9 mouse cellular contexts compared by ENCODE assay signal in the genomic region with DNA sequence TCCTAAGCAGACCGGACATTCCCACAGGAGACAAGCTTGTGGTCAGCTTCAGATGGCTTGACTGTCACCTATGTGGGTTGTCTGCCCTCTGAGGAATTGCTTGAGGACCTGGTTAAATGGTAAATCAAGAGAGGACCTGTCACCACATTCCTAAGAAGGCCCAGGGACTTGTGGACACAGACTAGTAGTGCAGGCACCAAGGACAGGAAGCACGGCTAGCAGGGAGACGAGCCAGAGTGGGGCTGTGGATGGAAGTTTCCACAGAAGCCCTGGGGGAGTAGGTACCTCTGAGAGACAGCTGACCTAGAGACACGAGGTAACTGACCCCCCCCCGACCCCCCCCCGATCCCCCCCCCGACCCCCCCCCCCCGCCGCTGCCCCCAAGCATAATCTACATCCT. TPM values are rescaled to one million over a fixed set of nuclear protein-coding genes. Genes with fewer than 3 reads are reported as not detected.
DNase-seq lines count a peak whose midpoint lies in the region; ATAC-seq and TF ChIP-seq lines count a peak whose summit lies in the region.
"Had no signal": no experiment of that assay in that cellular context is flagged by ENCODE, and none has a peak within 500 bp of the region (broad histone marks: within the 10 kb centered on the region; RNA-seq: fewer than 3 reads in every experiment).

No protein-coding gene starts in this region.

- no peak for ATAC-seq in heart, embryonic 11.5 days (replicated peaks; ENCODE audit: insufficient number of reproducible peaks, low FRiP score, low TSS enrichment)
- ATAC-seq in intestine, embryonic 15.5 days: peak; percentile 21; the same call in 1 of the 2 replicates
- no peak for ATAC-seq in megakaryocyte-erythroid progenitor cell, adult 5-6 weeks (replicated peaks; ENCODE audit: low FRiP score, low TSS enrichment, poor library complexity, severe bottlenecking)

- DNase-seq in heart, postnatal 14 days: no peak
- DNase-seq in ovary, adult 18-20 months (ENCODE audit: low spot score): peak; percentile 46
- no peak for DNase-seq in ovary, postnatal 10 days (ENCODE audit: low spot score)
- DNase-seq in thymus, adult 2 months: no peak
- no peak for DNase-seq in adipocyte (ENCODE audit: low spot score)
- DNase-seq: heart, adult 11 months had no signal

- no peak for TF ChIP-seq POLR2A in thymus, adult 2 months (IDR thresholded peaks at IDR 0.05; ENCODE audit: control insufficient read depth, extremely low read depth, insufficient read depth, low read length, poor library complexity)

- peak overlapping the region; percentile 82 for H3K27ac ChIP-seq in heart, embryonic 11.5 days (ENCODE audit: low read depth, low read length)
- no peak overlapping the region for H3K27ac ChIP-seq in intestine, embryonic 15.5 days
- no peak overlapping the region for H3K27ac ChIP-seq in thymus, adult 2 months (ENCODE audit: control insufficient read depth, insufficient read depth, low read length)

- no peak for TF ChIP-seq CTCF in thymus, adult 2 months (IDR thresholded peaks at IDR 0.05; ENCODE audit: borderline replicate concordance, control insufficient read depth, extremely low read depth, insufficient read depth, low read length, poor library complexity)

- H3K9ac ChIP-seq in heart, embryonic 11.5 days (ENCODE audit: low read depth, low read length): 0 out of 2 replicates have a peak overlapping the region, but pooled peaks have one; percentile 16
- no peak overlapping the region for H3K9ac ChIP-seq in intestine, embryonic 15.5 days

- H3K4me1 ChIP-seq in heart, embryonic 11.5 days (ENCODE audit: control insufficient read depth, insufficient read depth, low read length): peaks cover 66% of the 10 kb centered on the region
- peaks cover 41% of the 10 kb centered on the region for H3K4me1 ChIP-seq in intestine, embryonic 15.5 days (replicated peaks)
- no peaks in the 10 kb centered on the region for H3K4me1 ChIP-seq in thymus, adult 2 months (replicated peaks; ENCODE audit: control insufficient read depth, insufficient read depth, low read length)

- intact Hi-C loops in heart, postnatal 14 days (cut with DNase I): no loop called here

- H3K4me3 ChIP-seq in heart, embryonic 11.5 days (ENCODE audit: low read depth, low read length): no peak overlapping the region
- no peak overlapping the region for H3K4me3 ChIP-seq in intestine, embryonic 15.5 days (replicated peaks)
- no peak overlapping the region for H3K4me3 ChIP-seq in thymus, adult 2 months (ENCODE audit: control insufficient read depth, insufficient read depth, low read length)

- H3K36me3 ChIP-seq in heart, embryonic 11.5 days (ENCODE audit: control insufficient read depth, insufficient read depth, low read length): no peaks in the 10 kb centered on the region
- H3K36me3 ChIP-seq in intestine, embryonic 15.5 days: no peaks in the 10 kb centered on the region; the same call in 1 of the 2 replicates
- H3K36me3 ChIP-seq in thymus, adult 2 months (ENCODE audit: control insufficient read depth, insufficient read depth, low read length): no peaks in the 10 kb centered on the region

- no peak overlapping the region for H3K4me2 ChIP-seq in heart, embryonic 11.5 days
- H3K4me2 ChIP-seq in intestine, embryonic 15.5 days (replicated peaks): no peak overlapping the region

- H3K27me3 ChIP-seq in heart, embryonic 11.5 days (ENCODE audit: control insufficient read depth, insufficient read depth, low read length): no peaks in the 10 kb centered on the region
- H3K27me3 ChIP-seq in intestine, embryonic 15.5 days (replicated peaks): no peaks in the 10 kb centered on the region
- no peaks in the 10 kb centered on the region for H3K27me3 ChIP-seq in thymus, adult 2 months (ENCODE audit: control insufficient read depth, insufficient read depth, low read length)

- H3K9me3 ChIP-seq in heart, embryonic 11.5 days (replicated peaks; ENCODE audit: control insufficient read depth, low read length): no peaks in the 10 kb centered on the region
- no peaks in the 10 kb centered on the region for H3K9me3 ChIP-seq in intestine, embryonic 15.5 days

- 8% methylated on average over 9 of the region's 9 CpGs for WGBS in heart, embryonic 11.5 days (ENCODE audit: insufficient replicate concordance)
- WGBS in intestine, embryonic 15.5 days: 25% methylated on average over 6 of the region's 9 CpGs
- WGBS in thymus, adult 2 months: 21% methylated on average over 8 of the region's 9 CpGs

RNA-seq across cellular contexts. Expression of a gene that starts 39.4 kb away (rescaled TPM):
- 16.3 and 17.4 TPM in 2 replicates for polyA plus RNA-seq in heart, embryonic 11.5 days (2014; fragmentation: Nextera tagmentation; extraction: Ambion mirVana)
- total RNA-seq in heart, postnatal 14 days (2021): 10 to 100 TPM; 10.4 to 14.1 TPM
- 10.5 and 11.8 TPM in 2 replicates for polyA plus RNA-seq in intestine, embryonic 15.5 days (2015; fragmentation: Nextera tagmentation; extraction: Ambion mirVana)
- total RNA-seq in megakaryocyte-erythroid progenitor cell, adult 5-6 weeks (2014; fragmentation: Nextera tagmentation): 0.46 TPM in 1 of 2 replicates, not detected in the other
- total RNA-seq in megakaryocyte-erythroid progenitor cell, adult 5-6 weeks (2017): not detected in 2 replicates
- 7.5 and 8.7 TPM in 2 replicates for polyA plus RNA-seq in thymus, adult 2 months (2012; rRNA removed)
